Mouse (Mus musculus) embryo, embryonic 11.5 days (tissue): ENCODE measurements around the gene Rab44.
"Not testable (repeated sequence)": the region's sequence is repeated elsewhere in the genome, so short reads cannot be mapped to it uniquely, and the experiment has no call there.

ENCODE experiments used
- DNase-seq: peaks from one replicate; pipeline ENCODE4 v3.0.0-alpha.2; 2012; ENCODE audit warnings: low read depth, low spot score

The Rab44 gene

DNA sequence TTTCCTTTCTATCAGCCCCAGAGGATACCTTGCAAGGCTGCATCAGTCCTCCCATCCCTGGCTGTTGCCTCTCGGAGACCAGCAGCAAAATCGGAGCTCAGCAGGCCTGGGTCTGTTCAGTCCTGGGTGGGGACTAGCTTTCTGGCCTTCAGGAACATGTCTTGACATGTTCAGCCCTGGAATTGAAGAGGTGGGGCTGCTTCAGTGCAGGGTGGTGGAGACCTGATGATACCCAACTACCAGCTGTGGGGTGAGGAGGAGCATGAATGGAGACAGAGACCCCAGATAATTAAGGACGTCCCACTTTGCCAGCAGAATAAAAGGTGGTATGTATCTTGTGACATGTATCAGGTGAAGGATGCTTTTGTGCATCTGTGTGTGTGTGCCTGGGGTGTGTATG is 23.2 kb upstream of the Rab44 start, which contains the start of gene Cdkn1a:
Gene Cdkn1a, plus strand, starts transcription at position 201 of the 400 bp plus-strand sequence.
- DNase-seq, result no peak

GRCm38 (mm10) chr17:29091348-29091944 is 22.5 kb upstream of the Rab44 start:
- no peak for DNase-seq

DNA sequence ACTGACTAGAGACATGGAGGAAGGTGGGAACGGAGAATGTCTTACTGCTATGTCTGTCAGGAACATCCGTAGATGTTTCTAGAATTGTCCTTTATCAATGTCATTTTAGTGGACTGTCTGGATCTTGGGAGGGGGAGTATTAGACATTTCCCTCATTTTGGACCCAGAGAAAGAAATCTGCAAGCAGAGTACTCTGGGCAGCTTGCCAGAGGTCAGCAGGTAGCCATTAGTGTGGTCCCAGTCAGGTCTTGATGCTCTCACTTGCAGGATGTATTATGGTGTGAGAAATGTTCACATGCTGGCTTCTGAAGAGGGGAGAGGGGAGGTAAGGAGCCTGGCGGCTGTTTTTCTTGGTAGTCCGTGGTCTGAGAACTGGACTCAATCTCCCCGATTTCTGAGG is 21.4 kb upstream of the Rab44 start:
- no peak for DNase-seq

DNA sequence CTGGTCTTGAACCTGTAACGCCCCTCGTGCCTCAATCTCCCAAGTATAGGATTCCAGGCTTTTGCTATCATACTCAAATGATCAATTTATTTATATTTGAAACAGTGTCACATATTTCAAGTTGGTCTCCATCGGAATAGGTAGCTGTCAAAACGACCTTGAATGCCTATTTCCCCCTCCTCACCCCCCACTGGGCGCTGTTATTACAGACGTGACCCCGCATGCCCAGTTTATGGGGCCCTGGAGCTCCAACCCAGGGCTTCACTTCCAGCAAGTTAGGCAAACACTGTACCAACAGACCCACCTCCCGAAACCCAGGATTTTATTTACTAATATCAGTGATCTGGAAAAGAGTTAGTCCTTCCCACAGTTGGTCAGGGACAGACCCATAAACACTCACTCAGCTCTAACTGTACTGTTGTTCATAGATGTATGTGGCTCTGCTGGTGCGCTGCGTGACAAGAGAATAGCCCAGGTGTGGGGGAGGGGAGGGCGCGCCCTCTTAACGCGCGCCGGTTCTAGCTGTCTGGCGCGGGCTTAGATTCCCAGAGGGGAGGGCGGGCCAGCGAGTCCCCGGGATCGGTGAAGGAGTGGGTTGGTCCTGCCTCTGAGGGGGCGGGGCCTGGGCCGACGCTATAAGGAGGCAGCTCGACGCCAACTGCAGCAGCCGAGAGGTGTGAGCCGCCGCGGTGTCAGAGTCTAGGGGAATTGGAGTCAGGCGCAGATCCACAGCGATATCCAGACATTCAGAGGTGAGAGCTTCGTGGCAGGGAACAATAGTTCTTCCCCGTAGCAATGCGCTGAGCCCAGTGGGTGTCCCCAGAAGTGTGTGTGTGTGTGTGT is 20.6 kb upstream of the Rab44 start:
- peak; percentile 74 for DNase-seq

- no peak for DNase-seq
These were observed 20.0 kb upstream of the Rab44 start for GRCm38 (mm10) chr17:29093961-29094309.

- no peak for DNase-seq
These were observed 19.4 kb upstream of the Rab44 start for GRCm38 (mm10) chr17:29094310-29095181.

DNA sequence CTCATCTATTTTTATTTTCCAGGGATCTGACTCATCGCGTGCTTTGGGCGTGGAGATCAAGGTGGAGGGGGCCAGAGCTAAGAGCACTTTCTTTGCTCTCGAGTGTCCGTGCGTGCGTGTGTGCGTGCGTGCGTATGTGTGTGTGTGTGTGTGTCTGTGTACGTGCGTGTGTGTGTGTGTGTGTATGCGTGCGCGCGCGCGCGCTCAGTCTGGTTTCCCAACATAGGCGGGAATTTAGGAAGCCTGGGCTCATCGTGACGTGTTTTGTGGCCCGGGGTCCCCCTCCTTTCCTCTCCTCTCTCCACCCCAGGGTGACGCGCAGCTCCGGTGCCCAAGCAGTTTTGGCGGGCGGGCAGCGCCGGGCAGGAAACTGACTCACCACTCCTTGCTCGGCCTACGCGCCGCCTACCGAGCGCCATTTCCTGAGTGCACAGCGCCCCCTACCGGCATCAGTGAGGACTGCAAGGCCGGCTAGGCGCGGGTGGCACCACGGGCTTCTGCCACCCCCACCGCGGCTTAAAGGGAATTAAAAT is 18.7 kb upstream of the Rab44 start:
- DNase-seq, result peak; percentile 83

DNA sequence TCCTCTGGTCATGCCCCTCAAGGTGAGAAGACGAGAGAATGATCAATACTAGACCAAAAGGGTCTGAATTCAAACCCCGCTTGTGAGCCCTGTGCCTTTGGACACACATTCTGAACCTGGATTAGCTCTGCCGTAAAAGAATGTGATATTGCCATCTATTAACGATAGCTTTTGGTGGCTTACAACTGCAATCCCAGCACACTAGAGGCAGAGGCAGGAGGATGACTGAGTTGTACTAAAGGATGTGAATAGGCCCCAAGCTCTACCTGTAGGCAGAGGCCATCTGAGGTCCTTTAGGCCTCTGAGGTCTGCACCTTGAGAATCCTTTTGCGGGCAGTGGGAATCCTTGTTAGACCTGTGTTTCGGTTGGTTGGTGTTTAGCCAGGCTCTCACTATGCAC is 17.7 kb upstream of the Rab44 start:
- no peak for DNase-seq

- no peak for DNase-seq
These were observed 16.9 kb upstream of the Rab44 start for GRCm38 (mm10) chr17:29096851-29097561.

DNA sequence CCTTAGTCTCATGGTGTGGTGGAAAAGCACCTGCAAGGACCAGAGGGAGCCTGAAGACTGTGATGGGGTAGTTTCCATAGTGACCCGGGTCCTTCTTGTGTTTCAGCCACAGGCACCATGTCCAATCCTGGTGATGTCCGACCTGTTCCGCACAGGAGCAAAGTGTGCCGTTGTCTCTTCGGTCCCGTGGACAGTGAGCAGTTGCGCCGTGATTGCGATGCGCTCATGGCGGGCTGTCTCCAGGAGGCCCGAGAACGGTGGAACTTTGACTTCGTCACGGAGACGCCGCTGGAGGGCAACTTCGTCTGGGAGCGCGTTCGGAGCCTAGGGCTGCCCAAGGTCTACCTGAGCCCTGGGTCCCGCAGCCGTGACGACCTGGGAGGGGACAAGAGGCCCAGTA is 15.7 kb upstream of the Rab44 start:
- no peak for DNase-seq

DNA sequence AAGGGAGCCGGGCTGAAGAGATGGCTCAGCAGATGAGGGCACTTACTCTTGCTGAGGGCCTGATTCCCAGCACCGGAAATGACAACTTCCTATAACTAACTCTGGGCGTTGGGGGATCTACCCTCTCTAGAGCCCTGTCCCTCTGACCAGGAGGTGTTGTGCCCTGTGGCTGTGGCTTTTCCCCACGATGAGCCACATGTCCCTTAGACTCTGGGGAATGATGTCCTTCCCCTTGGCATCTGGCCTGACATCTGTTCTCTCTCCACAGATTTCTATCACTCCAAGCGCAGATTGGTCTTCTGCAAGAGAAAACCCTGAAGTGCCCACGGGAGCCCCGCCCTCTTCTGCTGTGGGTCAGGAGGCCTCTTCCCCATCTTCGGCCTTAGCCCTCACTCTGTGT is 14.9 kb upstream of the Rab44 start:
- no peak for DNase-seq

- no peak for DNase-seq
These were observed 13.3 kb upstream of the Rab44 start for GRCm38 (mm10) chr17:29100627-29101026.

DNA sequence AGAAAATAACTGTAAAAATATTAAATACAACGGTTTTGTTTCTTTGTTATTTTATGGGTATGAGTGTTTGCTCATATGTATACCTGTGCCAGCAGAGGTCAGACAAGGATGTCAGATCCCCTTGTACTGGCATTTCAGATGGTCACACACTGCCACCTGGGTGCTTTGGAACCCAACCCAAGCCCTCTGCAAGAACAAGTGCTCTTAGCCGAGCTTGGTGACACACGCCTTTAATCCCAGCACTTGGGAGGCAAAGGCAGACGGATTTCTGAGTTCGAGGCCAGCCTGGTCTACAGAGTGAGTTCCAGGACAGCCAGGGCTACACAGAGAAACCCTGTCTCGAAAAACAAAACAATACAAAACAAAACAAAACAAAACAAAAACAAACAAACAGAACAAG is 3.6 kb upstream of the Rab44 start:
- DNase-seq, result not testable (repeated sequence)

DNA sequence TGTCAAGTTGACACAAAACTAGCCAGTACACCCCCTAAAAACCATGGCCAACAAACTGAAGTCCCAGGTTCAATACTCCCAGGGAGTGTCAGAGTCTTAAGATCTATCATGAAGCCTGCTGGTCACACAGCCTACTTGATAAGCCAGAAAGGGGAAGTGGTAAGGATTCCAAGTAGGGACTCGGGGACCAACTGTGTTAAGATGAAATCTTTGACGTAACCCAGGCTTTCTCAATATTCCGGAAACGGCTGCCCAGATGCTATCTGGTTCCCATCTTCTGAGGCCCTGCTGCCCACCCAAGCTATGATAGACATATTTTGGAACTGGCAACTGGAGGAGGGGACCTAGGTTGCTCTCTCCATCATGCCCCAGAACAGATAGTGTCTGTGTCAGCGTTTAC is 2.6 kb upstream of the Rab44 start:
- DNase-seq, result no peak

DNA sequence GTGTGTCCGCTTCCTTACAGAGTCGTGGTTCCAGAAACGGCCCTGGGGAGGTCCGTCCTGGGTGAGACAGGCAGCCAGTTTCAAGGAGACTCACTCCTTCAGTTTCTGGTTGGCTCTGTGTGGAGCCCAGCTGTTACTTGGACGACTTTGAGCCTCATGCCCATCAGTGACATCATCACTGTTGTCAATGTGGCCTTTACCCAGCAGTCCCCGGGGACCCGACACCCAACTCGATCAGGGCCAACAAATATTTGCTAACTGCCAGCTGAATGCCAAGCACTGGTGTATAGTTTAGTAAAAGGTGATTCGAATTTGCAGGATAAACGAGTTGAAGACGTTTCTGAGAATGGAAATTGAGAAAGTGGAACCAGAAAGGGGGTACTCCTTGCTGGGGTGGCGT is 2.1 kb downstream of the Rab44 start:
- no peak for DNase-seq

- DNase-seq, result no peak
These were observed 3.2 kb downstream of the Rab44 start for GRCm38 (mm10) chr17:29117006-29117648.

GRCm38 (mm10) chr17:29118057-29118456 is 4.1 kb downstream of the Rab44 start:
- DNase-seq, result no peak

DNA sequence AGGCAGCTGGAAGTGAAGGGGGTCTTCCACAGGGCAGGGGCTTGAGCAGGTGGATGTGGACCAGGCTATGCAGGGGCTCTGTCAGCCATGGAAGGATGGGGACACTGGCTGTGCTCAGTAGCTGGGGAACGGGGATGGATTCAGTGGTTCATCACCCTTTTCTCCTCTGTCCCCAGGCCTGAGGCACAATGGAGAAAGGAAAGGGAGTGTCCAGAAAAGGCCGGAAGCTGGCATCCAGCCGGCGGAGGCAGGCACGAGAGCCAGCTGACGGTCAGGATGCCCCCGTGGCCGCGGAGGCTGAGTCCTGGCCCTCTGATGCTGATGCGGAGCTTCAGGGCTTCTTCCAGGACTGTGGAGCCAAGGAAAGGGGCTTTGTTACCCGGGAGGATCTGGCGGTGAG is 6.7 kb downstream of the Rab44 start:
- DNase-seq, result no peak

- no peak for DNase-seq
These were observed 8.9 kb downstream of the Rab44 start for GRCm38 (mm10) chr17:29122817-29123216.

- DNase-seq, result no peak
These were observed 9.7 kb downstream of the Rab44 start for GRCm38 (mm10) chr17:29123578-29124174.

- no peak for DNase-seq
These were observed 12.6 kb downstream of the Rab44 start for GRCm38 (mm10) chr17:29126561-29126960.
